Comparison of ENCODE assay signal across 7 mouse cellular contexts in genomic region chr5:138756311-138757085, GRCm38 (mm10). TPM values are rescaled to one million over a fixed set of nuclear protein-coding genes. Genes with fewer than 3 reads are reported as not detected.
A peak's percentile ranks its signal among the peaks of the same experiment; 100 is the strongest.
DNase-seq lines count a peak whose midpoint lies in the region; ATAC-seq and TF ChIP-seq lines count a peak whose summit lies in the region.

No protein-coding gene starts in this region.

- 32% methylated on average over 15 of the region's 15 CpGs for WGBS in embryonic facial prominence, embryonic 13.5 days
- 27% methylated on average over 15 of the region's 15 CpGs for WGBS in limb, embryonic 13.5 days

- peaks cover 34% of the 10 kb centered on the region for H3K79me2 ChIP-seq in myocyte (ENCODE audit: control insufficient read depth, insufficient read depth)

- H3K4me2 ChIP-seq in embryonic facial prominence, embryonic 13.5 days = peak overlapping the region; percentile 97
- H3K4me2 ChIP-seq in limb, embryonic 13.5 days (replicated peaks) = peak overlapping the region; percentile 98
- H3K4me2 ChIP-seq in myocyte (ENCODE audit: low read depth) = peak overlapping the region; percentile 84

- TF ChIP-seq POLR2A in myocyte (IDR thresholded peaks at IDR 0.05; ENCODE audit: insufficient read length, low read depth) = no peak

- H3K9me3 ChIP-seq in embryonic facial prominence, embryonic 13.5 days = no peaks in the 10 kb centered on the region
- no peaks in the 10 kb centered on the region for H3K9me3 ChIP-seq in limb, embryonic 13.5 days

- DNase-seq in heart, adult 9 months (ENCODE audit: low spot score in 2 of 2) = peak; percentile 55 to 65
- peak; percentile 80 to 90 for DNase-seq in kidney, adult 8-10 months
- no peak for DNase-seq in thymus, postnatal 25 days

- H3K4me3 ChIP-seq in brown adipose tissue, adult 24 weeks (ENCODE audit: insufficient read depth, low read depth, low read length) = peak overlapping the region; percentile 80
- H3K4me3 ChIP-seq in embryonic facial prominence, embryonic 13.5 days = peak overlapping the region; percentile 72
- peak overlapping the region; percentile 63 for H3K4me3 ChIP-seq in limb, embryonic 13.5 days
- peak overlapping the region; percentile 66 for H3K4me3 ChIP-seq in myocyte

- H3K27ac ChIP-seq in brown adipose tissue, adult 24 weeks (replicated peaks; ENCODE audit: low read depth, low read length) = peak overlapping the region; percentile 1; the same call in 1 of the 2 replicates
- H3K27ac ChIP-seq in embryonic facial prominence, embryonic 13.5 days = no peak overlapping the region
- no peak overlapping the region for H3K27ac ChIP-seq in limb, embryonic 13.5 days

- peak overlapping the region; percentile 83 for H3ac ChIP-seq in myocyte (ENCODE audit: control insufficient read depth, insufficient read length)

- peak overlapping the region; percentile 77 for H3K9ac ChIP-seq in embryonic facial prominence, embryonic 13.5 days
- H3K9ac ChIP-seq in limb, embryonic 13.5 days = no peak overlapping the region; the same call in 1 of the 2 replicates

- peaks cover 65% of the 10 kb centered on the region for H3K27me3 ChIP-seq in embryonic facial prominence, embryonic 13.5 days
- peaks cover 75% of the 10 kb centered on the region for H3K27me3 ChIP-seq in limb, embryonic 13.5 days
- no peaks in the 10 kb centered on the region for H3K27me3 ChIP-seq in myocyte (ENCODE audit: control insufficient read depth, insufficient read depth, insufficient read length)

- ATAC-seq in embryonic facial prominence, embryonic 13.5 days (ENCODE audit: insufficient number of reproducible peaks, insufficient read depth, low FRiP score, low TSS enrichment, low read depth) = no peak
- no peak for ATAC-seq in limb, embryonic 13.5 days (ENCODE audit: low FRiP score, low read depth)

- H3K4me1 ChIP-seq in brown adipose tissue, adult 24 weeks (ENCODE audit: control insufficient read depth, insufficient read depth, insufficient read length, low read length) = peaks cover 3% of the 10 kb centered on the region; the same call in 1 of the 2 replicates
- peaks cover 26% of the 10 kb centered on the region for H3K4me1 ChIP-seq in embryonic facial prominence, embryonic 13.5 days
- H3K4me1 ChIP-seq in limb, embryonic 13.5 days = peaks cover 50% of the 10 kb centered on the region

- no peaks in the 10 kb centered on the region for H3K36me3 ChIP-seq in embryonic facial prominence, embryonic 13.5 days
- no peaks in the 10 kb centered on the region for H3K36me3 ChIP-seq in limb, embryonic 13.5 days
- H3K36me3 ChIP-seq in myocyte (ENCODE audit: control insufficient read depth, insufficient read depth) = peaks cover 5% of the 10 kb centered on the region

TF ChIP-seq in myocyte, 11 proteins besides CTCF, POLR2A, EP300 and RAD21:
- TF ChIP-seq REST (IDR thresholded peaks at IDR 0.05; ENCODE audit: insufficient read depth, insufficient read length) (no peak), TCF3 (IDR thresholded peaks at IDR 0.05; ENCODE audit: insufficient read length, low read depth) (no peak), E2F4 (IDR thresholded peaks at IDR 0.05; ENCODE audit: insufficient read depth) (no peak), MYOG (IDR thresholded peaks at IDR 0.05; ENCODE audit: control insufficient read depth in 1 of 3, insufficient read depth in 1 of 3, insufficient read length in 2 of 3, low read depth in 2 of 3) (no peak), TCF12 (IDR thresholded peaks at IDR 0.05; ENCODE audit: insufficient read depth, poor library complexity, severe bottlenecking) (no peak), USF1 (IDR thresholded peaks at IDR 0.05; ENCODE audit: low read depth) (no peak), MAX (IDR thresholded peaks at IDR 0.05; ENCODE audit: low read depth) (no peak), MYOD1 (IDR thresholded peaks at IDR 0.05; ENCODE audit: control insufficient read depth in 1 of 3, insufficient read length in 2 of 3, low read depth in 2 of 3) (no peak), SRF (IDR thresholded peaks at IDR 0.05; ENCODE audit: control insufficient read depth, insufficient read length, low read depth) (no peak), POLR2AphosphoS2 (IDR thresholded peaks at IDR 0.05; ENCODE audit: insufficient read length, low read depth) (no peak), CEBPB (IDR thresholded peaks at IDR 0.05; ENCODE audit: insufficient read depth, poor library complexity, severe bottlenecking) (no peak)

RNA-seq across cellular contexts. Expression of gene Fam20c, which starts 2.2 kb away (rescaled TPM):
- 19.0 and 33.0 TPM in 2 replicates for polyA plus RNA-seq in brown adipose tissue, adult 24 weeks (2012; ENCODE audit: insufficient read depth, insufficient read length, missing spikeins)
- 2.9 and 5.3 TPM in 2 replicates for polyA plus RNA-seq in embryonic facial prominence, embryonic 13.5 days (2015; fragmentation: Nextera tagmentation; extraction: Ambion mirVana)
- polyA plus RNA-seq in limb, embryonic 13.5 days (2015; fragmentation: Nextera tagmentation; extraction: Ambion mirVana) = 4.3 and 4.5 TPM in 2 replicates
- polyA plus RNA-seq in myocyte (2012; fragmentation: generic; extraction: Trizol) = 37.5 TPM
